Mouse (Mus musculus) left cerebral cortex, postnatal 25 days (tissue): ENCODE results near the gene Fgfr2. TPM values are rescaled to one million over a fixed set of nuclear protein-coding genes. Genes with fewer than 3 reads are reported as not detected.
"Not testable (repeated sequence)": the region's sequence is repeated elsewhere in the genome, so short reads cannot be mapped to it uniquely, and the experiment has no call there.

Experiments
- DNase-seq, 2 experiments: peaks; one replicate each; pipeline ENCODE4 v3.0.0; 2022; ENCODE audit warnings: low spot score in 2 of 2, mixed read lengths in 1 of 2
- intact Hi-C: fragments of 180-260 bp; cut with DNase I; formaldehyde crosslinking; loops from one replicate; pipeline ENCODE4 v1.15.1; 2025
- total RNA-seq, 2 experiments: library from RNA; stranded (reverse); gene quantifications; 2 replicates each; pipeline ENCODE4 v1.2.3; 2021

The Fgfr2 gene
- total RNA-seq, 2 experiments from 2014 or later: 37.1 to 42.0 TPM

- intact Hi-C loops: loop anchor here (2.0 to 10.0 kb wide), 3 partner anchors 88 to 383 kb away; no protein-coding TSS in a partner anchor
- DNase-seq: no peak
Measured at GRCm38 (mm10) chr7:130674526-130674925, 2448.6 kb downstream of the Fgfr2 start.

GRCm38 (mm10) chr7:130673169-130674033 is 2449.7 kb downstream of the Fgfr2 start:
- DNase-seq: peak; percentile 37 to 45
- intact Hi-C loops: loop anchor here (2.0 to 10.0 kb wide), 4 partner anchors 81 to 384 kb away; no protein-coding TSS in a partner anchor

- intact Hi-C loops: loop anchor here (5.0 to 10.0 kb wide), 2 partner anchors 254 to 386 kb away; no protein-coding TSS in a partner anchor
- no peak for DNase-seq
Measured at GRCm38 (mm10) chr7:130671301-130671700, 2451.8 kb downstream of the Fgfr2 start.

GRCm38 (mm10) chr7:130670358-130670757 is 2452.8 kb downstream of the Fgfr2 start:
- no peak for DNase-seq
- intact Hi-C loops: loop anchor here (5.0 to 10.0 kb wide), 2 partner anchors 254 to 387 kb away; no protein-coding TSS in a partner anchor

GRCm38 (mm10) chr7:130669370-130669881 is 2453.7 kb downstream of the Fgfr2 start:
- no peak for DNase-seq

GRCm38 (mm10) chr7:130668729-130669281 is 2454.3 kb downstream of the Fgfr2 start:
- DNase-seq: no peak
- intact Hi-C loops: no loop called here

More at GRCm38 (mm10) chr7:130669370-130669881, 2453.7 kb downstream of the Fgfr2 start:
- intact Hi-C loops: no loop called here

- DNase-seq, intact Hi-C loops: not testable (repeated sequence)
Measured at GRCm38 (mm10) chr7:130668013-130668412, 2455.1 kb downstream of the Fgfr2 start.

- intact Hi-C loops: no loop called here
- no peak for DNase-seq
Measured at GRCm38 (mm10) chr7:130665358-130665757, 2457.8 kb downstream of the Fgfr2 start.

- no peak for DNase-seq
- intact Hi-C loops: no loop called here
Measured at GRCm38 (mm10) chr7:130664629-130665028, 2458.5 kb downstream of the Fgfr2 start.

GRCm38 (mm10) chr7:130664037-130664436 is 2459.1 kb downstream of the Fgfr2 start:
- intact Hi-C loops: no loop called here
- no peak for DNase-seq

GRCm38 (mm10) chr7:130662869-130663268 is 2460.3 kb downstream of the Fgfr2 start:
- intact Hi-C loops: no loop called here
- no peak for DNase-seq

GRCm38 (mm10) chr7:130662250-130662649 is 2460.9 kb downstream of the Fgfr2 start:
- no peak for DNase-seq
- intact Hi-C loops: no loop called here

GRCm38 (mm10) chr7:130659129-130659528 is 2464.0 kb downstream of the Fgfr2 start:
- DNase-seq: no peak
- intact Hi-C loops: no loop called here

- peak in 1 of 2 experiments; percentile 22 for DNase-seq
- intact Hi-C loops: no loop called here
Measured at GRCm38 (mm10) chr7:130657751-130658150, 2465.4 kb downstream of the Fgfr2 start.

GRCm38 (mm10) chr7:130656965-130657364 is 2466.2 kb downstream of the Fgfr2 start:
- intact Hi-C loops: no loop called here
- no peak for DNase-seq

- intact Hi-C loops: no loop called here
Measured at GRCm38 (mm10) chr7:130654562-130654961, 2468.6 kb downstream of the Fgfr2 start.

GRCm38 (mm10) chr7:130653036-130653555 is 2470.1 kb downstream of the Fgfr2 start:
- intact Hi-C loops: no loop called here
- no peak for DNase-seq

More at GRCm38 (mm10) chr7:130654562-130654961, 2468.6 kb downstream of the Fgfr2 start:
- DNase-seq: no peak

GRCm38 (mm10) chr7:130650621-130651020 is 2472.5 kb downstream of the Fgfr2 start:
- intact Hi-C loops: no loop called here

GRCm38 (mm10) chr7:130649257-130649656 is 2473.9 kb downstream of the Fgfr2 start:
- no peak for DNase-seq
- intact Hi-C loops: no loop called here

More at GRCm38 (mm10) chr7:130650621-130651020, 2472.5 kb downstream of the Fgfr2 start:
- DNase-seq: no peak

GRCm38 (mm10) chr7:130648061-130648460 is 2475.1 kb downstream of the Fgfr2 start:
- intact Hi-C loops: no loop called here
- no peak for DNase-seq
